Mouse (Mus musculus): ENCODE results near the gene Rfx7. TPM values are rescaled to one million over a fixed set of nuclear protein-coding genes. Genes with fewer than 3 reads are reported as not detected.
"Not testable (repeated sequence)": the region's sequence is repeated elsewhere in the genome, so short reads cannot be mapped to it uniquely, and the experiment has no call there.

Rfx7 gene
- total RNA-seq, 2 experiments from 2014 or later, result 28.8 to 29.9 TPM

GRCm38 (mm10) chr9:72537086-72537485 lies 5.0 kb downstream of the Rfx7 start:
- no peak for DNase-seq (ENCODE audit: low spot score in 2 of 2)

GRCm38 (mm10) chr9:72543590-72543989 lies 11.6 kb downstream of the Rfx7 start:
- DNase-seq (ENCODE audit: low spot score in 2 of 2), result no peak

- DNase-seq (ENCODE audit: low spot score in 2 of 2), result no peak
These were observed 26.7 kb downstream of the Rfx7 start for GRCm38 (mm10) chr9:72558780-72559179.

GRCm38 (mm10) chr9:72560316-72560715 lies 28.3 kb downstream of the Rfx7 start:
- no peak for DNase-seq (ENCODE audit: low spot score in 2 of 2)

- no peak for DNase-seq (ENCODE audit: low spot score in 2 of 2)
These were observed 31.2 kb downstream of the Rfx7 start for GRCm38 (mm10) chr9:72563277-72563676.

- DNase-seq (ENCODE audit: low spot score in 2 of 2), result no peak
These were observed 35.1 kb downstream of the Rfx7 start for GRCm38 (mm10) chr9:72567116-72567515.

- no peak for DNase-seq (ENCODE audit: low spot score in 2 of 2)
These were observed 48.2 kb downstream of the Rfx7 start for GRCm38 (mm10) chr9:72580216-72580615.

GRCm38 (mm10) chr9:72590861-72591260 lies 58.8 kb downstream of the Rfx7 start:
- DNase-seq (ENCODE audit: low spot score in 2 of 2), result no peak

- no peak for DNase-seq (ENCODE audit: low spot score in 2 of 2)
These were observed 60.0 kb downstream of the Rfx7 start for GRCm38 (mm10) chr9:72592016-72592415.

- not testable (repeated sequence) for DNase-seq (ENCODE audit: low spot score in 2 of 2)
These were observed 62.6 kb downstream of the Rfx7 start for GRCm38 (mm10) chr9:72594656-72595055.

GRCm38 (mm10) chr9:72600142-72600541 lies 68.1 kb downstream of the Rfx7 start:
- DNase-seq (ENCODE audit: low spot score in 2 of 2), result no peak

GRCm38 (mm10) chr9:72609771-72610170 lies 77.7 kb downstream of the Rfx7 start:
- no peak for DNase-seq (ENCODE audit: low spot score in 2 of 2)

GRCm38 (mm10) chr9:72613884-72614283 lies 81.8 kb downstream of the Rfx7 start:
- no peak for DNase-seq (ENCODE audit: low spot score in 2 of 2)

- DNase-seq (ENCODE audit: low spot score in 2 of 2), result no peak
These were observed 82.9 kb downstream of the Rfx7 start for GRCm38 (mm10) chr9:72614786-72615480.

GRCm38 (mm10) chr9:72618037-72618436 lies 86.0 kb downstream of the Rfx7 start:
- DNase-seq (ENCODE audit: low spot score in 2 of 2), result no peak

- DNase-seq (ENCODE audit: low spot score in 2 of 2), result no peak
These were observed 91.6 kb downstream of the Rfx7 start for GRCm38 (mm10) chr9:72623605-72624004.

- no peak for DNase-seq (ENCODE audit: low spot score in 2 of 2)
These were observed 95.6 kb downstream of the Rfx7 start for GRCm38 (mm10) chr9:72627598-72627997.

GRCm38 (mm10) chr9:72628591-72628990 lies 96.6 kb downstream of the Rfx7 start:
- no peak for DNase-seq (ENCODE audit: low spot score in 2 of 2)

GRCm38 (mm10) chr9:72632198-72632597 lies 100.2 kb downstream of the Rfx7 start:
- DNase-seq (ENCODE audit: low spot score in 2 of 2), result no peak

- DNase-seq (ENCODE audit: low spot score in 2 of 2), result no peak
These were observed 103.1 kb downstream of the Rfx7 start for GRCm38 (mm10) chr9:72635134-72635533.

- no peak for DNase-seq (ENCODE audit: low spot score in 2 of 2)
These were observed 104.5 kb downstream of the Rfx7 start for GRCm38 (mm10) chr9:72636547-72636946.

GRCm38 (mm10) chr9:72637243-72637642 lies 105.2 kb downstream of the Rfx7 start:
- DNase-seq (ENCODE audit: low spot score in 2 of 2), result no peak
